Mouse (Mus musculus): ENCODE measurements around the gene Fzd4.

Gene Fzd4

GRCm38 (mm10) chr7:89401136-89401858 lies 2.9 kb upstream of the Fzd4 start:
- DNase-seq (ENCODE audit: low read depth, low spot score) = no peak

- no peak for DNase-seq (ENCODE audit: low read depth, low spot score)
These were observed 2.2 kb upstream of the Fzd4 start for GRCm38 (mm10) chr7:89401936-89402335.

- peak; percentile 83 for DNase-seq (ENCODE audit: low read depth, low spot score)
These were observed 842 bp upstream of the Fzd4 start for GRCm38 (mm10) chr7:89403053-89403972.

- peak; percentile 70 for DNase-seq (ENCODE audit: low read depth, low spot score)
These were observed 732 bp downstream of the Fzd4 start for GRCm38 (mm10) chr7:89404734-89405440.

GRCm38 (mm10) chr7:89406011-89406410 lies 1.9 kb downstream of the Fzd4 start:
- DNase-seq (ENCODE audit: low read depth, low spot score) = peak; percentile 52

GRCm38 (mm10) chr7:89407006-89407940 lies 3.1 kb downstream of the Fzd4 start:
- no peak for DNase-seq (ENCODE audit: low read depth, low spot score)

- DNase-seq (ENCODE audit: low read depth, low spot score) = no peak
These were observed 6.1 kb downstream of the Fzd4 start for GRCm38 (mm10) chr7:89410294-89410693.

- no peak for DNase-seq (ENCODE audit: low read depth, low spot score)
These were observed 7.2 kb downstream of the Fzd4 start for GRCm38 (mm10) chr7:89411346-89411745.

- DNase-seq (ENCODE audit: low read depth, low spot score) = no peak
These were observed 7.9 kb downstream of the Fzd4 start for GRCm38 (mm10) chr7:89412094-89412493.

- DNase-seq (ENCODE audit: low read depth, low spot score) = no peak
These were observed 11.9 kb downstream of the Fzd4 start for GRCm38 (mm10) chr7:89416027-89416426.

- DNase-seq (ENCODE audit: low read depth, low spot score) = no peak
These were observed 13.6 kb downstream of the Fzd4 start for GRCm38 (mm10) chr7:89417707-89418106.

GRCm38 (mm10) chr7:89418127-89418653 lies 14.0 kb downstream of the Fzd4 start:
- no peak for DNase-seq (ENCODE audit: low read depth, low spot score)

GRCm38 (mm10) chr7:89418917-89419679 lies 14.9 kb downstream of the Fzd4 start:
- DNase-seq (ENCODE audit: low read depth, low spot score) = no peak

- DNase-seq (ENCODE audit: low read depth, low spot score) = no peak
These were observed 17.1 kb downstream of the Fzd4 start for GRCm38 (mm10) chr7:89421294-89421693.

- DNase-seq (ENCODE audit: low read depth, low spot score) = no peak
These were observed 18.5 kb downstream of the Fzd4 start for GRCm38 (mm10) chr7:89422650-89423049.

GRCm38 (mm10) chr7:89423194-89423593 lies 19.0 kb downstream of the Fzd4 start:
- no peak for DNase-seq (ENCODE audit: low read depth, low spot score)

- no peak for DNase-seq (ENCODE audit: low read depth, low spot score)
These were observed 19.6 kb downstream of the Fzd4 start for GRCm38 (mm10) chr7:89423688-89424255.

- DNase-seq (ENCODE audit: low read depth, low spot score) = no peak
These were observed 20.5 kb downstream of the Fzd4 start for GRCm38 (mm10) chr7:89424659-89425058.
